Mouse (Mus musculus): ENCODE measurements around the gene Naa16.
A peak's percentile ranks its signal among the peaks of the same experiment; 100 is the strongest.
"Not testable (repeated sequence)": the region's sequence is repeated elsewhere in the genome, so short reads cannot be mapped to it uniquely, and the experiment has no call there.

Gene Naa16

DNA sequence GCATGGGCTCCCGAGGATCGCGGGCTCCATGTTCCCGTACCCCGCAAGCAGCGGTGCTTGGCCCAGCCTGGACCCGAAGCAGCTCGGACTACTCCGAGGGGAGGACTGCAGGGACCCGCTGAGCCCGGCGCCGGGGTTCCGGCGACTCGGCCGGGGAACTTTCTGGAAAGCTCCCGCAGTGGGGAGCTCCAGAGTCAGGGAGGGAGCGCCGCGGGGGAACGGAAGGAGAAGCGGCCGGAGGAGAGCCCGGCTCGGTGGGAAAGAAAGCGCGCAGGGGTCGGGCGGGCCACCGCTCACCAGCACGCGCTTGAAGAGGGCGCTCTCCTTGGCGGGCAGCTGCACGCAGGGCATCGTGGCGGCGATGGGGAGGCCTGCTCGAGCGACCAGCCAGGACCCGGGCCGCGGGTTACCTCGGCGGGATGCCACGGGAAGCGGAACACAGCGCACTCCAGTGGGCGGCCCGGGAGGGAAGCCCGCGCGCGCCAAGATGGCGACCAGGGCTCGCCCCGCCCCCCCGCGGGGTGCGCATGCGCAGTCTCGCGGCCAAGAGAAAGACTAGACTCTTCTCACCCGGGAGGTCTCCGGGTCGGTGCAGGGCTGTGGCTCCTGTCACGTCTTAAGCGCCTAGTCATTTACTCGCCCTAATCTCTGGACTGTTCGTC lies at the start of gene Naa16:
TSS of gene Naa16 (minus strand) at position 514 of the 662 bp plus-strand sequence.
- peak; percentile 93 to 94 for DNase-seq (ENCODE audit: low spot score in 2 of 2)

- DNase-seq (ENCODE audit: low spot score in 2 of 2), result no peak
These were observed 43.5 kb upstream of the Naa16 start for GRCm38 (mm10) chr14:79434068-79434467.

DNA sequence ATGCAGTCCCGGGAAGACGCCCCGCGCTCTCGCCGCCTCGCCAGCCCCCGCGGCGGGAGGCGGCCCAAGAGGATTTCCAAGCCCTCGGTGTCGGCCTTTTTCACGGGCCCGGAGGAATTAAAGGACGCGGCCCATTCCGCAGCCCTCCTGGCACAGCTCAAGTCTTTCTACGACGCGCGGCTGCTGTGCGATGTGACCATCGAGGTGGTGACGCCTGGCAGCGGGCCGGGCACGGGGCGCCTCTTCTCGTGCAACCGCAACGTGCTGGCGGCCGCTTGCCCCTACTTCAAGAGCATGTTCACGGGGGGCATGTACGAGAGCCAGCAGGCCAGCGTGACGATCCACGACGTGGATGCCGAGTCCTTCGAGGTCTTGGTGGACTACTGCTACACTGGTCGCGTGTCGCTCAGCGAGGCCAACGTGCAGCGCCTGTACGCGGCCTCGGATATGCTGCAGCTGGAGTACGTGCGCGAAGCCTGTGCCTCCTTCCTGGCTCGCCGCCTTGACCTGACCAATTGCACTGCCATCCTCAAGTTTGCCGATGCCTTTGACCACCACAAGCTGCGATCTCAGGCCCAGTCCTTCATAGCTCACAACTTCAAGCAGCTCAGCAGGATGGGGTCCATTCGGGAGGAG lies 36.3 kb upstream of the Naa16 start:
- not testable (repeated sequence) for DNase-seq (ENCODE audit: low spot score in 2 of 2)

- peak; percentile 92 to 94 for DNase-seq (ENCODE audit: low spot score in 2 of 2)
These were observed 35.6 kb upstream of the Naa16 start, which contains the start of gene Kbtbd7 for GRCm38 (mm10) chr14:79425979-79426729. Gene Kbtbd7, plus strand, starts transcription at chr14:79426511.

GRCm38 (mm10) chr14:79420083-79420685 lies 29.6 kb upstream of the Naa16 start:
- no peak for DNase-seq (ENCODE audit: low spot score in 2 of 2)

GRCm38 (mm10) chr14:79413121-79413520 lies 22.5 kb upstream of the Naa16 start:
- DNase-seq (ENCODE audit: low spot score in 2 of 2), result no peak

- DNase-seq (ENCODE audit: low spot score in 2 of 2), result no peak
These were observed 20.1 kb upstream of the Naa16 start for GRCm38 (mm10) chr14:79410662-79411061.

DNA sequence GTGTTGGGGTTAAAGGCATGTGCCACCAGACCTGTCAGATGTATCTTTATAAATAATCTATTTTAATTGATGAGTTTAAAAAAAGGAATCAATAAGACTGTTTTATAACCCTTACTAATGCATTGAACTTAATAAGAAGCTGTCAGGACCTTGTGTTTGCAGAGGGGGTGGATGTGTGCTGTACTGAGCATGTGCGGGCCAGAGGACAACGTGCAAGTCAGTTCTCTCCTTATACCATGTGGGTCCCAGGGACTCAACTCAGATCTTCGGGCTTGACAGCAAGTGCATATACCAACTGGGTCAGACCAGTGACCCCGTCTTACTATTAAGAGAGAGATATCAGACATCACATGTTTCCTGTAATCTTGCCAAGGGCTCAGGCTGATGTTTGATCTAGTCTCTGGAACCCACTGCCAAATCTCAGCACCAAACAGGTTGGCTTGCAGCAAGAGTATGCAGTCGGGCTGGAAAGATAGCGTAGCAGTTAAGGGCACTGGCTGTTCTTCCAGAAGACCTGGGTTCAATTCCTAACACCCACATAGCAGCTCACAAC lies 18.8 kb upstream of the Naa16 start:
- no peak for DNase-seq (ENCODE audit: low spot score in 2 of 2)

DNA sequence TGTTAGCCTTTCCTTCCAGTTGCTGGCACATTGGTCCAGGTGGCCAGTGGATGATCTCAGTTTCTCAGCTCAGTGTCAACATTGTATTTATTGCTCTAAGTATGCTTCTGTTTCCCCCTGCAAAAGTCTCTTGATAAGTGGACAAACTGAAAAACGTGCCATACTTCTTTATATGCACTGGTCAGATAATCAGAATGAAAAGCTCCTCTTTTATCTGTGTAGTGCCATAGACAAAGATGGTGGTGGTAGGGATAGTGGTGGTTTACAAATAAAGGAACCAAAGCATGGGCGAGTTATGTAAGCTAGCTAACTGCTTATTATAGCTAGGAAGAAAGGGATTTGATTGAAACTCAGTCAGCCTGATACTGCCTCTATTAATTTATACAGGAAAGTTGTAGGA lies 17.1 kb upstream of the Naa16 start:
- no peak for DNase-seq (ENCODE audit: low spot score in 2 of 2)

DNA sequence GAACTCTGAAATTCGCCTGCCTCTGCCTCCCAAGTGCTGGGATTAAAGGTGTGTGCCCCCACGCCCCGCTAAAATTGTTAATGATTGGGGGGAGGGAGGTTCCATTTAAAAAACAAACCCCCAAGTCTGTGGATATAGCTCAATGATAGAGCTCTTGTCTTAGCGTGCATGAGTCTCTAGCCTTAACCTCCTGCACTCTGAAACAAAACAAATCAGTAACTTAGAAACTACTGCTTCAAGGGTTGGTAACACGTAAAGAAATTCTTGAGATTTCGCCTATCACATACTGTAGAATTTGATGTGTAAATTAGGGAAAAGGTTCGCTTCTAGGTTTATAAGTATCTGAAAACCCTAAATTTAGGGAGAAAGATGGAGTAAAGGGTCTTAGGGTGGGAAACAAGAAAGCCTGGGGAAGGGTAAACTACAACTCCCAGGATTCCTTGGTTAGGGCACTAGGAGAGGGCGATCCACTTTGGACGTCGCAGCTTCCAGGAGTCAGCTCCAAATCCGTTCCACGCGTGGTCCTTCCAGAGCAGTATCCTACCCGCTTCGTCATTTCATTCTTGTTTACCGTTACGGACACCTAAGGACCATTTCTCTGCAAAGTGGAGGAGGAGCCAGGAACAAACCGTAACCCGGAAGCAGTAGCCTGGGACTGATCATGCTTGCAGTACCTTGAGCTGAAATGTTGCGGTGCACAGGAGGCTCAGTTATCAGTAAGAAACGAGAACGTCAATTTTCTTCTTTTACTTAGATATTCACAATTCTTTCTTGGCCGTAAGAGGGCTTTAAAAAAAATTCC lies 6.9 kb upstream of the Naa16 start, which contains the start of gene Mtrf1:
TSS of gene Mtrf1 (plus strand) at position 452 of the 802 bp plus-strand sequence.
- peak in 1 of 2 experiments; percentile 33 for DNase-seq (ENCODE audit: low spot score in 2 of 2)

DNA sequence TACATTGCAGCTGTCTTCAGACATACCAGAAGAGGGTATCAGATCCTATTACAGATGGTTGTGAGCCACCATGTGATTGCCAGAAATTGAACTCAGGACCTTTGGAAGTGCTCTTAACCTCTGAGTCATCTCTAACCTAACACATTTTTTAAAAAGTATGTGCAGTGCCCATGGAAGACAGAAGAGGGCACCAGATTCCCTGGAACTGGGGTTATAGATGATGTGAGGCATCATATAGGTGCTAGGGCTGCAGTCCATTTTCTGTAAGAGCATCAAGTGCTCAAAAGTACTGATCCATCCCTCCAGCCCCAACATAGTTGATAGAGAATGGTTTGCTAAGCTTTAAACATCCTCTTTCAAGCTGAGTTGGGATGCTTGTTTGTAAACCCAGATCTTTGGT lies 4.0 kb upstream of the Naa16 start:
- DNase-seq (ENCODE audit: low spot score in 2 of 2), result no peak

GRCm38 (mm10) chr14:79393289-79393688 lies 2.7 kb upstream of the Naa16 start:
- no peak for DNase-seq (ENCODE audit: low spot score in 2 of 2)

GRCm38 (mm10) chr14:79389438-79390264 lies 927 bp downstream of the Naa16 start:
- DNase-seq (ENCODE audit: low spot score in 2 of 2), result no peak

DNA sequence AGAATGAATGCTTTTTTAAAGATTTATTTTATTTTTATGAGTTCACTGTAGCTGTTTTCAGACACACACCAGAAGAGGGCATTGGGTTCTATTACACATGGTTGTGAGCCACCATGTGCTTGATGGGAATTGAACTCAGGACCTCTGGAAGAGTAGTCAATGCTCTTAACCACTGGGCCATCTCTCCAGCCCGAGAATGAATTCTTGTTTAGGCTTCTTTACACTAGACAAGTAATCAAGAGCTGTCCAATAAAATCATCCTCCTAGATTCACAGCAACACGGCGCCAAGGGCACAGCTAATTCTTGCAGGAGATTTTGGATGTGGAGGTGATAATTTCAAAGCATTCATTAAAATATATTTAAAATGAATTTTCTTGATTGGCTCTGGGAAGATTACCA lies 2.3 kb downstream of the Naa16 start:
- no peak for DNase-seq (ENCODE audit: low spot score in 2 of 2)

DNA sequence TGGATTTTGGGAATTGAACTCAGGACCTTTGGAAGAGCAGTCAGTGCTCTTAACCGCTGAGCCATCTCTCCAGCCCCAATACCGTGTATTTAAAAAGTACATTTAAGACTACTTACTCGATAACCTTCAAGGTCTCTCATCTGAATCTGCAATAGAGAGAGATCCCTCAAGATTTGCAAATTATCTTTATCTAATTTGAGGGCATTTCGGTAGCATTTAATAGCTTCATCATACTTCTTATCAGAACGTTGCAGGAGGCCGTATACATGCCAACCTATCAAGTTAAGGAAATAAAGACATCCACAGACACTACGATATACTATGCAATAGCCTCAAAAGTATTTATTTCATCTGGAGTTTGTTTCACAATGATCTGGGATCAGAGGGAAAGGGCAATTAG lies 7.5 kb downstream of the Naa16 start:
- DNase-seq (ENCODE audit: low spot score in 2 of 2), result no peak

GRCm38 (mm10) chr14:79377041-79377440 lies 13.5 kb downstream of the Naa16 start:
- DNase-seq (ENCODE audit: low spot score in 2 of 2), result no peak

- no peak for DNase-seq (ENCODE audit: low spot score in 2 of 2)
These were observed 32.5 kb downstream of the Naa16 start for GRCm38 (mm10) chr14:79358055-79358454.

DNA sequence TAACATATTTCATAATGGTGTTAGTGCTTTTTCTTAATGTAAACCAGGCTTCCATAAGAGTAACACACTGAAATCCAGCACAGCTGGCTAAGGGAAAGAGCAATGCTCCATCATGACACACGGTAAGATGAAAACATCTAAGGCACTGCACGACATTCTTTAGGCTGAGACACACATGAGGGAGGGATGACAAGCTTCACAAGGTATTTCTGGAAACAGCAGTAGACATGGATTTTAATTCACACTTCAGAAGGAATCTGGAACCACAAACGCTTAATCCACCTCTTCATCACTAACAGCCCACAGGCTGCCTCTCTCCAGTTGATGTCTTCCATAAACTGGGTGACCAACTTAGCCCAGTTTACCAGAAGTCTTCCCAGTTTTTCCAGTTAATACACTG lies 44.2 kb downstream of the Naa16 start:
- no peak for DNase-seq (ENCODE audit: low spot score in 2 of 2)

GRCm38 (mm10) chr14:79335613-79336012 lies 55.0 kb downstream of the Naa16 start:
- no peak for DNase-seq (ENCODE audit: low spot score in 2 of 2)

DNA sequence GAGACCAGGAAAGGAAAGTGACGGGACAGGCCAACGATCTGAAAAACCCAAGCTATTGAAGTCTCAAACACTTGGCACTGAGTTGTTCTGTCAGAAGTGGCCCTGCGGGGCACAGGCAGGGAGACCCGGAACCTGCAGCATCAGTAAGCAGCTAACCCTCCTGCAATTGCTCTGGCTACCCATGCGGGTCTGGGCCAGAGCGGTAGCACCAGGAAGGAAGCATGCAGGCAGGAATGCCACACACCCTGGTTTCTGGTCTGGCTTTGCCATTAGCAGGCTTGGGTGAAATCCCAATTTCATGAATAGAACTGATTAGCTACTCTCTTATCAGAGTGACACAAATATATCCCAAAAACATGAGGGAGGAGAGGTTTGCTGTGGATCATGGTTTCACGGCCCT lies 58.6 kb downstream of the Naa16 start:
- no peak for DNase-seq (ENCODE audit: low spot score in 2 of 2)

All from urinary bladder, postnatal 4 days (tissue).